Mouse (Mus musculus) kidney, postnatal 36 days (tissue): ENCODE data around the gene Rad51.

Experiments used
- DNase-seq, 2 experiments: peaks; one replicate each; pipeline ENCODE4 v3.0.0; 2021 to 2022; ENCODE audit warnings: mixed read lengths in 2 of 2

The Rad51 gene

GRCm38 (mm10) chr2:119112438-119113112 lies at the start of gene Rad51:
Gene Rad51, plus strand, starts transcription at chr2:119112793.
- peak; percentile 90 to 93 for DNase-seq

- no peak for DNase-seq
Observed at GRCm38 (mm10) chr2:119072397-119072796, 40.2 kb upstream of the Rad51 start.

GRCm38 (mm10) chr2:119086156-119086555 lies 26.4 kb upstream of the Rad51 start:
- DNase-seq: no peak

GRCm38 (mm10) chr2:119101552-119101951 lies 11.0 kb upstream of the Rad51 start:
- no peak for DNase-seq

- no peak for DNase-seq
Observed at GRCm38 (mm10) chr2:119106583-119106982, 6.0 kb upstream of the Rad51 start.

- DNase-seq: peak; percentile 53 to 82
Observed at GRCm38 (mm10) chr2:119108554-119108953, 4.0 kb upstream of the Rad51 start.

GRCm38 (mm10) chr2:119111060-119111459 lies 1.5 kb upstream of the Rad51 start:
- no peak for DNase-seq

GRCm38 (mm10) chr2:119113121-119113925 lies 730 bp downstream of the Rad51 start:
- DNase-seq: no peak

- DNase-seq: no peak
Observed at GRCm38 (mm10) chr2:119136346-119136898, 23.8 kb downstream of the Rad51 start.

- peak in 1 of 2 experiments; percentile 55 for DNase-seq
Observed at GRCm38 (mm10) chr2:119145199-119145598, 32.6 kb downstream of the Rad51 start.

GRCm38 (mm10) chr2:119146435-119146834 lies 33.8 kb downstream of the Rad51 start:
- no peak for DNase-seq

GRCm38 (mm10) chr2:119147160-119147678 lies 34.6 kb downstream of the Rad51 start:
- DNase-seq: no peak

- no peak for DNase-seq
Observed at GRCm38 (mm10) chr2:119147775-119148174, 35.2 kb downstream of the Rad51 start.

GRCm38 (mm10) chr2:119152255-119152654 lies 39.7 kb downstream of the Rad51 start:
- DNase-seq: no peak

- DNase-seq: no peak
Observed at GRCm38 (mm10) chr2:119154683-119155082, 42.1 kb downstream of the Rad51 start.

- no peak for DNase-seq
Observed at GRCm38 (mm10) chr2:119155388-119155787, 42.8 kb downstream of the Rad51 start.

- DNase-seq: peak in 1 of 2 experiments; percentile 62
Observed at GRCm38 (mm10) chr2:119156081-119156680, 43.6 kb downstream of the Rad51 start.

- DNase-seq: peak; percentile 97 to 99
Observed at GRCm38 (mm10) chr2:119156681-119157572, 44.3 kb downstream of the Rad51 start, which contains the start of gene Rmdn3. Gene Rmdn3, minus strand, starts transcription at chr2:119157034.

GRCm38 (mm10) chr2:119157836-119158235 lies 45.2 kb downstream of the Rad51 start:
- no peak for DNase-seq

- peak; percentile 63 to 79 for DNase-seq
Observed at GRCm38 (mm10) chr2:119161247-119161646, 48.7 kb downstream of the Rad51 start.

- no peak for DNase-seq
Observed at GRCm38 (mm10) chr2:119163135-119163534, 50.5 kb downstream of the Rad51 start.

- DNase-seq: no peak
Observed at GRCm38 (mm10) chr2:119163999-119164398, 51.4 kb downstream of the Rad51 start.
